Mouse (Mus musculus) limb, embryonic 12.5 days (tissue): Measurements from ENCODE around the gene Hoxb2. TPM values are rescaled to one million over a fixed set of nuclear protein-coding genes. Genes with fewer than 3 reads are reported as not detected.

Source experiments
- ATAC-seq: fragments of 200-750 bp; cut with Nextera tagmentation; 2 replicates; pipeline ENCODE4 v1.8.0; 2017; ENCODE audit warnings: low read depth, moderate TSS enrichment; ENCODE audit not compliant: insufficient number of reproducible peaks, insufficient read depth, low FRiP score, low TSS enrichment
- H3K27ac ChIP-seq: fragments of 300-500 bp; sonication (generic); 2 replicates; pipeline ENCODE4 v1.5.1; 2016; ENCODE audit warnings: mild to moderate bottlenecking, moderate library complexity
- H3K27me3 ChIP-seq: fragments of 300-500 bp; sonication (generic); 2 replicates; pipeline ENCODE4 v1.6.1; 2016; ENCODE audit warnings: mild to moderate bottlenecking, moderate library complexity
- H3K36me3 ChIP-seq: fragments of 300-500 bp; sonication (generic); 2 replicates; pipeline ENCODE4 v1.6.1; 2016; ENCODE audit warnings: mild to moderate bottlenecking, moderate library complexity
- H3K4me1 ChIP-seq: fragments of 300-500 bp; sonication (generic); replicated peaks from 2 replicates; pipeline ENCODE4 v1.6.1; 2016
- H3K4me2 ChIP-seq: fragments of 300-500 bp; sonication (generic); 2 replicates; pipeline ENCODE4 v1.6.1; 2016; ENCODE audit warnings: mild to moderate bottlenecking, moderate library complexity
- H3K4me3 ChIP-seq: fragments of 300-500 bp; sonication (generic); replicated peaks from 2 replicates; pipeline ENCODE4 v1.5.1; 2016; ENCODE audit warnings: mild to moderate bottlenecking
- H3K9ac ChIP-seq: fragments of 300-500 bp; sonication (generic); replicated peaks from 2 replicates; pipeline ENCODE4 v1.6.1; 2016; ENCODE audit warnings: mild to moderate bottlenecking, moderate library complexity
- H3K9me3 ChIP-seq: fragments of 300-500 bp; sonication (generic); 2 replicates; pipeline ENCODE4 v1.6.1; 2016; ENCODE audit warnings: mild to moderate bottlenecking, moderate library complexity
- WGBS: fragments of 180-500 bp; shearing (Covaris S2); methylation state at CpG from one replicate; pipeline ENCODE4 v1.1.7; 2016; 5-methylcytosine and 5-hydroxymethylcytosine counted together
- microRNA counts: library from miRNA; unstranded; fragments of <30 nt; microRNA quantifications from one replicate; lab custom pipeline; 2017
- microRNA-seq: library from miRNA; unstranded; fragments of <30 nt; microRNA quantifications from one replicate; pipeline ENCODE4, GENCODE M21; 2017
- polyA plus RNA-seq: library from polyadenylated mRNA; unstranded; fragments of >200 nt; fragmentation: Nextera tagmentation; extraction: Ambion mirVana; gene quantifications from 2 replicates; pipeline ENCODE4 v1.2.1, GENCODE M21; 2016

The Hoxb2 gene
- polyA plus RNA-seq, 1 experiment from 2014 or later: 6.0 TPM

DNA sequence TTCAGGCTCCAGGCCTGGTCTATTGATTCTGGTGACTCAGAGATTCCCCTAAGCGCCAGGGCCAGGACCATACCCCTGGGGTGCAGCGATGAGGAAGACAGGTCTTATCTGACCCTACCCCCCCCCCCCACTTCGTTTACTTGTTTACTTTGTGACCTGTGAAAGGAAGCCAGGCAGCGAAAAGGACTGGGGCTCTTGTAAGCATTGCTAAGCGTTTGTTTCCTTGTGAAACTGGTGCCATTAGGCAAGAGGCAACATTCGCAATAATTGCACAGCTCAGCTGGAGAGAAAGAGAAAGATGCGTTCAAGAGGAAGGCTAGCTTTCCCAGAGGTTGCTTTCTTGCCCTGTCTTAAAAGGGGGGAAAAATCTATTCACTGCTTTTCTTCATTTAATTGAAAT, 18.8 kb downstream of the Hoxb2 start:
- Histone ChIP-seq H3K4me1 (no peaks in the 10 kb centered on the region; the same call in 1 of the 2 replicates), H3K36me3 (no peaks in the 10 kb centered on the region), H3K4me2 (no peak overlapping the region), H3K9ac (no peak overlapping the region), H3K27ac (no peak overlapping the region), H3K9me3 (no peaks in the 10 kb centered on the region), H3K4me3 (no peak overlapping the region), H3K27me3 (peaks cover 96% of the 10 kb centered on the region)
- 21% methylated on average over 7 of the region's 7 CpGs for WGBS
- ATAC-seq: no peak

- Histone ChIP-seq H3K4me3 (no peak overlapping the region), H3K9me3 (no peaks in the 10 kb centered on the region), H3K27ac (no peak overlapping the region), H3K36me3 (no peaks in the 10 kb centered on the region), H3K4me2 (no peak overlapping the region), H3K4me1 (no peaks in the 10 kb centered on the region; the same call in 1 of the 2 replicates), H3K27me3 (peaks cover 94% of the 10 kb centered on the region), H3K9ac (no peak overlapping the region)
- 32% methylated on average over 3 of the region's 3 CpGs for WGBS
- no peak for ATAC-seq
Observed at GRCm38 (mm10) chr11:96371726-96372125, 21.4 kb downstream of the Hoxb2 start.

DNA sequence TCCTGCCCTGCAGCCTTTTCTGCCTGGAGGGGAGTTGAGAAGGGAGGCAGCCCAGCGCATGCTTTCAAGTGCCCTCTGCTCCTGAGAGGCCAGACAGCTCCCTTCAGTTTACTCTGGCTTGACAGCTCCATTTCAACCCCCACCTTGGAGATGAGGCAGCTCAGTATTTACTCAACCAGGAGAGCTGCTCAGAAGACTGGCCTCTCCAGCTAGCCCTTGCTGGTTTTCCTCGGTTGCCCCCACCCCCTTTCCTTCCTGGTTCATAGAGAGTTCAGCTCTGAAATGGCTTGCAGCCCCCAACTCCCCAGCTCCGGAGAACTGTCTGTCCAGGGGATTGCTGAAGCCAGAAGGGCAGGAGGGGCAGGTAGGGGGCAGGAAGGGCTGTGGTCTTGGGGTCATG, 22.2 kb downstream of the Hoxb2 start:
- H3K27ac ChIP-seq: no peak overlapping the region
- 7% methylated on average over 3 of the region's 3 CpGs for WGBS
- ATAC-seq: no peak

GRCm38 (mm10) chr11:96374810-96375209, 24.5 kb downstream of the Hoxb2 start:
- H3K9me3 ChIP-seq: no peaks in the 10 kb centered on the region
- ATAC-seq: no peak
- H3K27me3 ChIP-seq: peaks cover 76% of the 10 kb centered on the region
- H3K9ac ChIP-seq: no peak overlapping the region
- no peak overlapping the region for H3K4me2 ChIP-seq
- no peaks in the 10 kb centered on the region for H3K36me3 ChIP-seq
- H3K4me3 ChIP-seq: no peak overlapping the region
- WGBS: 36% methylated on average over 7 of the region's 7 CpGs
- H3K4me1 ChIP-seq: no peaks in the 10 kb centered on the region
- no peak overlapping the region for H3K27ac ChIP-seq

More for the DNA sequence above, 22.2 kb downstream of the Hoxb2 start:
- no peak overlapping the region for H3K4me2 ChIP-seq
- H3K27me3 ChIP-seq: peaks cover 93% of the 10 kb centered on the region
- H3K4me1 ChIP-seq: no peaks in the 10 kb centered on the region
- H3K36me3 ChIP-seq: no peaks in the 10 kb centered on the region
- H3K9ac ChIP-seq: no peak overlapping the region
- no peaks in the 10 kb centered on the region for H3K9me3 ChIP-seq
- H3K4me3 ChIP-seq: no peak overlapping the region

DNA sequence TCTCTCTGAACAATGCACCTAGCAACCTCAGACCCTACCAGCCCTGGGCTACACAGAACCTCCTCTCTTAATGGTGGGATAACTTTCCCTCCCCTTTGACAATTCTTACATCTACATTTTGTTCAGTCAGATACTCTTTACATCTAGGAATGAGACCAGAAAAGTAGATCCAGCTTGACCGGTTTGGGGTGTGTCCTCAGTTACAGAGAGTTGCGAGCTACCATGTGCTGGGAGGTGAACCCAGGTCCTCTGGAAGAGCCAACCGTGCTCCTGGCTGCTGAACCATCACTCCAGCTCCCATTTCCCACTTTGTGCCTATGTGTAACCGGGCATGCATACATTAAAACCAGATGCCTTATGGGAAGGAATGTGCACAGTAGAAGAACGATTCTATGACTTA, 33.1 kb downstream of the Hoxb2 start:
- H3K36me3 ChIP-seq: no peaks in the 10 kb centered on the region
- H3K27me3 ChIP-seq: peaks cover 48% of the 10 kb centered on the region
- H3K9me3 ChIP-seq: no peaks in the 10 kb centered on the region
- no peak overlapping the region for H3K4me2 ChIP-seq
- H3K9ac ChIP-seq: no peak overlapping the region
- H3K4me1 ChIP-seq: no peaks in the 10 kb centered on the region
- no peak overlapping the region for H3K27ac ChIP-seq
- H3K4me3 ChIP-seq: no peak overlapping the region
- 75% methylated on average over 5 of the region's 5 CpGs for WGBS
- no peak for ATAC-seq

- Histone ChIP-seq H3K27me3 (peaks cover 41% of the 10 kb centered on the region), H3K4me2 (no peak overlapping the region), H3K36me3 (no peaks in the 10 kb centered on the region), H3K4me3 (no peak overlapping the region), H3K9ac (no peak overlapping the region), H3K27ac (no peak overlapping the region), H3K4me1 (no peaks in the 10 kb centered on the region), H3K9me3 (no peaks in the 10 kb centered on the region)
- ATAC-seq: no peak
- WGBS: 88% methylated on average over 2 of the region's 2 CpGs
Observed at GRCm38 (mm10) chr11:96387635-96388034, 37.3 kb downstream of the Hoxb2 start.

- no peak overlapping the region for H3K9ac ChIP-seq
- no peak overlapping the region for H3K4me3 ChIP-seq
- 4% methylated on average over 15 of the region's 15 CpGs for WGBS
- no peaks in the 10 kb centered on the region for H3K9me3 ChIP-seq
- H3K27ac ChIP-seq: no peak overlapping the region
- no peaks in the 10 kb centered on the region for H3K36me3 ChIP-seq
- H3K27me3 ChIP-seq: peaks cover 69% of the 10 kb centered on the region
- peaks cover 9% of the 10 kb centered on the region for H3K4me1 ChIP-seq
- peak overlapping the region; percentile 19 for H3K4me2 ChIP-seq
- ATAC-seq: no peak
Observed at GRCm38 (mm10) chr11:96396772-96397626, 46.7 kb downstream of the Hoxb2 start.

- H3K9ac ChIP-seq: no peak overlapping the region
- peaks cover 76% of the 10 kb centered on the region for H3K27me3 ChIP-seq
- H3K27ac ChIP-seq: no peak overlapping the region
- H3K36me3 ChIP-seq: no peaks in the 10 kb centered on the region
- H3K9me3 ChIP-seq: no peaks in the 10 kb centered on the region
- H3K4me3 ChIP-seq: no peak overlapping the region
- no peak for ATAC-seq
- H3K4me1 ChIP-seq: peaks cover 9% of the 10 kb centered on the region
- H3K4me2 ChIP-seq: no peak overlapping the region
- WGBS: 7% methylated on average over 7 of the region's 7 CpGs
Observed at GRCm38 (mm10) chr11:96397806-96398335, 47.5 kb downstream of the Hoxb2 start.

- Histone ChIP-seq H3K4me2 (no peak overlapping the region), H3K4me1 (peaks cover 9% of the 10 kb centered on the region), H3K27ac (no peak overlapping the region), H3K36me3 (no peaks in the 10 kb centered on the region), H3K9me3 (no peaks in the 10 kb centered on the region), H3K4me3 (no peak overlapping the region), H3K27me3 (peaks cover 92% of the 10 kb centered on the region), H3K9ac (no peak overlapping the region)
- WGBS: 7% methylated on average over 8 of the region's 8 CpGs
- ATAC-seq: no peak
Observed at GRCm38 (mm10) chr11:96399923-96400322, 49.6 kb downstream of the Hoxb2 start.

MicroRNAs encoded within 50 kb of the gene (microRNA counts, 519-probe panel; counts per million panel counts)
- 4,714 counts per million, percentile 40 among the panel's probes with 10 or more counts for microRNA mmu-miR-10a (lab: Ali Mortazavi, UCI)

Small RNA genes within 50 kb of the gene (microRNA-seq; reads per million reads assigned to microRNA genes)
- gene Mir10a: 8,302 reads per million, percentile 94 among the genes with 10 or more reads in this experiment

Other genes starting within 250 kb of the Hoxb2 start
- not detected in 2 replicates for gene Calcoco2, start 238.6 kb upstream of the Hoxb2 start, polyA plus RNA-seq
- gene Ttll6, start 216.7 kb upstream of the Hoxb2 start, polyA plus RNA-seq: not detected in 2 replicates
- not detected in 2 replicates for gene Hoxb13, start 156.2 kb upstream of the Hoxb2 start, polyA plus RNA-seq
- gene Hoxb9, start 79.1 kb upstream of the Hoxb2 start, polyA plus RNA-seq: 1.0 and 1.3 TPM in 2 replicates
- 0.24 and 0.40 TPM in 2 replicates for gene Hoxb8, start 68.6 kb upstream of the Hoxb2 start, polyA plus RNA-seq
- 1.8 and 2.1 TPM in 2 replicates for gene Hoxb7, start 63.9 kb upstream of the Hoxb2 start, polyA plus RNA-seq
- gene Hoxb6, start 58.0 kb upstream of the Hoxb2 start, polyA plus RNA-seq: 1.0 and 1.1 TPM in 2 replicates
- gene Hoxb5, start 47.2 kb upstream of the Hoxb2 start, polyA plus RNA-seq: 0.83 and 2.1 TPM in 2 replicates
- gene Hoxb4, start 32.3 kb upstream of the Hoxb2 start, polyA plus RNA-seq: 0.56 and 0.73 TPM in 2 replicates
- 0.55 and 0.68 TPM in 2 replicates for gene Hoxb3, start 27.2 kb upstream of the Hoxb2 start, polyA plus RNA-seq
- gene Hoxb1, start 15.2 kb downstream of the Hoxb2 start, polyA plus RNA-seq: not detected in 2 replicates
- 0.31 and 0.37 TPM in 2 replicates for gene Skap1, start 114.1 kb downstream of the Hoxb2 start, polyA plus RNA-seq